Mouse (Mus musculus) heart, adult 2 months (tissue): Measurements from ENCODE around the gene Mecom.

Experiments
- CTCF ChIP-seq: fragments of 200-600 bp; IDR thresholded peaks from 2 replicates; pipeline ENCODE4 v1.8.1; 2022; ENCODE audit warnings: antibody characterized with exemption, mild to moderate bottlenecking, moderate library complexity
- POLR2A ChIP-seq: fragments of 200-500 bp; IDR thresholded peaks from 2 replicates; pipeline ENCODE4 v1.6.1; 2011; ENCODE audit warnings: mild to moderate bottlenecking, low read depth, low read length, control low read depth; ENCODE audit not compliant: insufficient read depth

- TF ChIP-seq CTCF (no peak), POLR2A (no peak)
These were observed 167.5 kb downstream of the Mecom start for GRCm38 (mm10) chr3:30380273-30380672.
